ENCODE assay signal across 12 mouse cellular contexts in the genomic region with DNA sequence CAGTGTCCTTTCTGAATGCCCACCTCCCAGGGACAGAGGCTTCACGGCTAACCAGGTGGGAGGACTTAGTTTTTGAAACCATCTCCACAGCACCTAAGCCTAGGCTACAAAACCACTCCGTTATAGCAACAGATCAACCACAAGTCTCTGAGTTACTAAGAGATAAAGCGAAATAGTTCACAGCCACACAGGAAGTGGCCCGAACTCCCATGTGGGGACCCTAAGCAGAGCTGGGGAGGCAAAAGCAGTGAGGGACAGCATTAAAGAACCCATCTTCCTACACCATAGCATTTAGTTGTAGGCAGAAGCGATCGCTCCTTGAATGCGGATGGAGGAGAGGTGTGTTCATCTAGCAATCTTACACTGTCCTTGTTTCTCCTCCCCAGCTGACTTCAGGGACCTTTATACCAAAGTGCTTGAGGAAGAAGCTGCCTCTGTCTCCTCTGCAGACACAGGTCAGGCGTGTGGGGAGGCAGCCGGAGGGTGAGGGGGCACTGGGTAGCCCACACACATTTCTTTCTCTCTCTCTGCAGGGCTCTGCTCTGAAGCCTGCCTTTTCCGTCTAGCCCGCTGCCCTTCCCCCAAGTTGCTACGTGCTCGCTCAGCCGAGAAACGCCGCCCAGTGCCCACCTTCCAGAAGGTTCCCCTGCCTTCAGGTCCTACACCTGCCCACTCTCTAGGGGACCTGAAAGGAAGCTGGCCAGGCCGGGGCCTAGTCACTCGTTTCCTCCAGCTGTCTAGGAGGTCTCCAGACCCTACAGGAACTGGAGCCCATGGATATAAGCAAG. TPM values are rescaled to one million over a fixed set of nuclear protein-coding genes. Genes with fewer than 3 reads are reported as not detected.
DNase-seq lines count a peak whose midpoint lies in the region; ATAC-seq and TF ChIP-seq lines count a peak whose summit lies in the region.
"Had no signal": no experiment of that assay in that cellular context is flagged by ENCODE, and none has a peak within 500 bp of the region (broad histone marks: within the 10 kb centered on the region; RNA-seq: fewer than 3 reads in every experiment).

No protein-coding gene starts in this region.

- no peaks in the 10 kb centered on the region; the same call in 1 of the 2 replicates for H3K27me3 ChIP-seq in heart, embryonic 15.5 days
- peaks cover 5% of the 10 kb centered on the region; the same call in 1 of the 2 replicates for H3K27me3 ChIP-seq in midbrain, embryonic 13.5 days
- no peaks in the 10 kb centered on the region for H3K27me3 ChIP-seq in midbrain, embryonic 16.5 days (ENCODE audit: control insufficient read depth, insufficient read depth, low read depth, low read length)
- H3K27me3 ChIP-seq: CH12.LX had no signal

- H3K9me3 ChIP-seq in heart, embryonic 15.5 days (replicated peaks) = no peaks in the 10 kb centered on the region
- H3K9me3 ChIP-seq in midbrain, embryonic 13.5 days = no peaks in the 10 kb centered on the region
- no peaks in the 10 kb centered on the region for H3K9me3 ChIP-seq in midbrain, embryonic 16.5 days (replicated peaks; ENCODE audit: control insufficient read depth, low read length, poor library complexity, severe bottlenecking)

- peaks cover 18% of the 10 kb centered on the region for H3K4me1 ChIP-seq in heart, embryonic 15.5 days (replicated peaks)
- H3K4me1 ChIP-seq in midbrain, embryonic 13.5 days (replicated peaks) = peaks cover 32% of the 10 kb centered on the region
- H3K4me1 ChIP-seq in midbrain, embryonic 16.5 days (ENCODE audit: control insufficient read depth, insufficient read depth, low read length) = peaks cover 19% of the 10 kb centered on the region
- peaks cover 2% of the 10 kb centered on the region for H3K4me1 ChIP-seq in bone marrow, adult 2 months (ENCODE audit: control insufficient read depth, insufficient read depth, low read length)

- H3K4me2 ChIP-seq in heart, embryonic 15.5 days = 0 out of 2 replicates have a peak overlapping the region, but pooled peaks have one; percentile 3
- H3K4me2 ChIP-seq in midbrain, embryonic 13.5 days (replicated peaks) = no peak overlapping the region
- no peak overlapping the region for H3K4me2 ChIP-seq in midbrain, embryonic 16.5 days (ENCODE audit: low read length)
- H3K4me2 ChIP-seq: lung, embryonic 14.5 days had no signal

- no peak overlapping the region for H3K4me3 ChIP-seq in heart, embryonic 15.5 days
- H3K4me3 ChIP-seq in midbrain, embryonic 13.5 days (replicated peaks) = no peak overlapping the region
- no peak overlapping the region for H3K4me3 ChIP-seq in midbrain, embryonic 16.5 days (ENCODE audit: low read depth, low read length)
- H3K4me3 ChIP-seq in bone marrow, adult 2 months (replicated peaks; ENCODE audit: control insufficient read depth, low read depth, low read length) = peak overlapping the region; percentile 46

- WGBS in heart, embryonic 15.5 days = 79% methylated on average over 18 of the region's 18 CpGs
- 60% methylated on average over 18 of the region's 18 CpGs for WGBS in midbrain, embryonic 13.5 days
- 61% methylated on average over 18 of the region's 18 CpGs for WGBS in midbrain, embryonic 16.5 days
- 62% methylated on average over 18 of the region's 18 CpGs for WGBS in bone marrow, adult 2 months

- DNase-seq in heart, adult 18-20 months = no peak
- peak; percentile 54 to 60 for DNase-seq in thymus, postnatal 10 days (ENCODE audit: low spot score in 2 of 2)
- DNase-seq in layer of hippocampus, postnatal 36 days = no peak
- no peak for DNase-seq in adrenal gland, adult 2 months
- DNase-seq: lung, embryonic 14.5 days; midbrain, embryonic 14.5 days had no signal

- no peak for ATAC-seq in heart, embryonic 15.5 days (replicated peaks; ENCODE audit: insufficient number of reproducible peaks, insufficient read depth, low FRiP score, low read depth)
- ATAC-seq in midbrain, embryonic 13.5 days = no peak
- no peak for ATAC-seq in midbrain, embryonic 16.5 days
- ATAC-seq: forebrain, embryonic 16.5 days had no signal

- TF ChIP-seq POLR2A in bone marrow, adult 2 months (IDR thresholded peaks at IDR 0.05; ENCODE audit: borderline replicate concordance, control insufficient read depth, low read depth, low read length) = no peak; the same call in 1 of the 2 replicates

- TF ChIP-seq CTCF in bone marrow, adult 2 months (IDR thresholded peaks at IDR 0.05; ENCODE audit: control insufficient read depth, insufficient read depth, low read length) = no peak

- H3K36me3 ChIP-seq in heart, embryonic 15.5 days = no peaks in the 10 kb centered on the region
- H3K36me3 ChIP-seq in midbrain, embryonic 13.5 days = peaks cover 24% of the 10 kb centered on the region
- H3K36me3 ChIP-seq in midbrain, embryonic 16.5 days (ENCODE audit: control insufficient read depth, insufficient read depth, low read length) = 0 out of 2 replicates have a peak, but pooled peaks cover 3% of the 10 kb centered on the region

- peak overlapping the region; percentile 2; the same call in 1 of the 2 replicates for H3K27ac ChIP-seq in heart, embryonic 15.5 days
- H3K27ac ChIP-seq in midbrain, embryonic 13.5 days = no peak overlapping the region
- no peak overlapping the region for H3K27ac ChIP-seq in midbrain, embryonic 16.5 days (ENCODE audit: low read length)
- H3K27ac ChIP-seq in bone marrow, adult 2 months (ENCODE audit: control insufficient read depth, insufficient read depth, low read depth, low read length, poor library complexity) = peak overlapping the region; percentile 53

- H3K9ac ChIP-seq in heart, embryonic 15.5 days = no peak overlapping the region
- peak overlapping the region; percentile 46; the same call in 1 of the 2 replicates for H3K9ac ChIP-seq in midbrain, embryonic 13.5 days (replicated peaks)
- H3K9ac ChIP-seq in midbrain, embryonic 16.5 days (ENCODE audit: low read depth, low read length) = no peak overlapping the region
- H3K9ac ChIP-seq: lung, embryonic 14.5 days had no signal

RNA-seq across cellular contexts. Expression of a gene that starts 4.9 kb away (rescaled TPM):
- polyA plus RNA-seq in heart, embryonic 15.5 days (2015; fragmentation: Nextera tagmentation; extraction: Ambion mirVana) = 10.5 and 19.2 TPM in 2 replicates
- 1 to 10 TPM; 3.7 to 4.7 TPM for total RNA-seq in heart, adult 18-20 months (2021)
- polyA plus RNA-seq in midbrain, embryonic 13.5 days (2015; fragmentation: Nextera tagmentation; extraction: Ambion mirVana) = 27.5 and 31.3 TPM in 2 replicates
- polyA plus RNA-seq in midbrain, embryonic 16.5 days (2015; fragmentation: Nextera tagmentation; extraction: Ambion mirVana) = 31.8 and 33.6 TPM in 2 replicates
- 4.1 and 9.8 TPM in 2 replicates for polyA plus RNA-seq in bone marrow, adult 2 months (2011; ENCODE audit: insufficient read depth, insufficient read length, low replicate concordance, missing spikeins)
- 10 to 100 TPM; 57.8 to 71.0 TPM for total RNA-seq in layer of hippocampus, postnatal 36 days (2021)
- 10 to 100 TPM; 15.2 to 16.3 TPM for total RNA-seq in adrenal gland, adult 2 months (2021)
- polyA plus RNA-seq in adrenal gland, adult 2 months (2012; rRNA removed) = 80.2 and 84.4 TPM in 2 replicates

RNA-seq across cellular contexts. Expression of a gene that starts 10.6 kb away (rescaled TPM):
- polyA plus RNA-seq in heart, embryonic 15.5 days (2015; fragmentation: Nextera tagmentation; extraction: Ambion mirVana) = 70.9 and 92.8 TPM in 2 replicates
- total RNA-seq in heart, adult 18-20 months (2021) = 10 to 100 TPM; 46.2 to 50.2 TPM
- polyA plus RNA-seq in midbrain, embryonic 13.5 days (2015; fragmentation: Nextera tagmentation; extraction: Ambion mirVana) = 110 and 116 TPM in 2 replicates
- polyA plus RNA-seq in midbrain, embryonic 16.5 days (2015; fragmentation: Nextera tagmentation; extraction: Ambion mirVana) = 145 and 152 TPM in 2 replicates
- polyA plus RNA-seq in bone marrow, adult 2 months (2011; ENCODE audit: insufficient read depth, insufficient read length, low replicate concordance, missing spikeins) = 25.7 and 54.2 TPM in 2 replicates
- 10 to 100 TPM; 66.8 to 71.9 TPM for total RNA-seq in layer of hippocampus, postnatal 36 days (2021)
- 100 to 1,000 TPM in 1 of 2 experiments, 10 to 100 TPM in 1; 87.1 to 104 TPM for total RNA-seq in adrenal gland, adult 2 months (2021)
- 234 and 299 TPM in 2 replicates for polyA plus RNA-seq in adrenal gland, adult 2 months (2012; rRNA removed)

RNA-seq across cellular contexts. Expression of a gene that starts 14.8 kb away (rescaled TPM):
- 27.3 and 34.7 TPM in 2 replicates for polyA plus RNA-seq in heart, embryonic 15.5 days (2015; fragmentation: Nextera tagmentation; extraction: Ambion mirVana)
- 10 to 100 TPM; 18.3 to 19.6 TPM for total RNA-seq in heart, adult 18-20 months (2021)
- 43.5 and 46.7 TPM in 2 replicates for polyA plus RNA-seq in midbrain, embryonic 13.5 days (2015; fragmentation: Nextera tagmentation; extraction: Ambion mirVana)
- 46.4 and 49.0 TPM in 2 replicates for polyA plus RNA-seq in midbrain, embryonic 16.5 days (2015; fragmentation: Nextera tagmentation; extraction: Ambion mirVana)
- 27.7 and 71.7 TPM in 2 replicates for polyA plus RNA-seq in bone marrow, adult 2 months (2011; ENCODE audit: insufficient read depth, insufficient read length, low replicate concordance, missing spikeins)
- 10 to 100 TPM; 57.0 to 61.9 TPM for total RNA-seq in layer of hippocampus, postnatal 36 days (2021)
- total RNA-seq in adrenal gland, adult 2 months (2021) = 10 to 100 TPM; 74.4 to 74.6 TPM
- 40.2 and 43.9 TPM in 2 replicates for polyA plus RNA-seq in adrenal gland, adult 2 months (2012; rRNA removed)

RNA-seq across cellular contexts. Expression of a gene that starts 23.3 kb away (rescaled TPM):
- polyA plus RNA-seq in heart, embryonic 15.5 days (2015; fragmentation: Nextera tagmentation; extraction: Ambion mirVana) = 14.2 and 20.1 TPM in 2 replicates
- total RNA-seq in heart, adult 18-20 months (2021) = 10 to 100 TPM; 14.3 to 17.8 TPM
- 24.9 and 32.9 TPM in 2 replicates for polyA plus RNA-seq in midbrain, embryonic 13.5 days (2015; fragmentation: Nextera tagmentation; extraction: Ambion mirVana)
- polyA plus RNA-seq in midbrain, embryonic 16.5 days (2015; fragmentation: Nextera tagmentation; extraction: Ambion mirVana) = 15.9 and 19.7 TPM in 2 replicates
- 43.3 and 90.9 TPM in 2 replicates for polyA plus RNA-seq in bone marrow, adult 2 months (2011; ENCODE audit: insufficient read depth, insufficient read length, low replicate concordance, missing spikeins)
- 10 to 100 TPM; 52.0 to 53.4 TPM for total RNA-seq in layer of hippocampus, postnatal 36 days (2021)
- total RNA-seq in adrenal gland, adult 2 months (2021) = 10 to 100 TPM; 39.3 to 73.3 TPM
- 52.2 and 63.4 TPM in 2 replicates for polyA plus RNA-seq in adrenal gland, adult 2 months (2012; rRNA removed)

RNA-seq across cellular contexts. Expression of a gene that starts 27.1 kb away (rescaled TPM):
- 17.5 and 31.4 TPM in 2 replicates for polyA plus RNA-seq in heart, embryonic 15.5 days (2015; fragmentation: Nextera tagmentation; extraction: Ambion mirVana)
- 1 to 10 TPM; 2.8 to 5.8 TPM for total RNA-seq in heart, adult 18-20 months (2021)
- polyA plus RNA-seq in midbrain, embryonic 13.5 days (2015; fragmentation: Nextera tagmentation; extraction: Ambion mirVana) = 82.9 and 86.2 TPM in 2 replicates
- 52.2 and 53.6 TPM in 2 replicates for polyA plus RNA-seq in midbrain, embryonic 16.5 days (2015; fragmentation: Nextera tagmentation; extraction: Ambion mirVana)
- 2.9 TPM in 1 of 2 replicates, not detected in the other for polyA plus RNA-seq in bone marrow, adult 2 months (2011; ENCODE audit: insufficient read depth, insufficient read length, low replicate concordance, missing spikeins)
- total RNA-seq in layer of hippocampus, postnatal 36 days (2021) = 10 to 100 TPM; 37.7 to 38.1 TPM
- 10 to 100 TPM in 1 of 2 experiments, 1 to 10 TPM in 1; 8.9 to 10.1 TPM for total RNA-seq in adrenal gland, adult 2 months (2021)
- 10.1 and 10.2 TPM in 2 replicates for polyA plus RNA-seq in adrenal gland, adult 2 months (2012; rRNA removed)

Comparison
In these comparisons a context has a peak if more than half of its experiments do, and no peak if none do; other contexts are left out.
1. H3K27ac ChIP-seq: peak in heart, embryonic 15.5 days (single experiment) and bone marrow, adult 2 months (single experiment); none in midbrain, embryonic 13.5 days (single experiment) and midbrain, embryonic 16.5 days (single experiment).
2. DNase-seq: peak in thymus, postnatal 10 days (2 of 2); none in heart, adult 18-20 months (0 of 2), layer of hippocampus, postnatal 36 days (0 of 2) and adrenal gland, adult 2 months (single experiment).